Mouse (Mus musculus): ENCODE results near the gene Olfr867.

Olfr867 gene

DNA sequence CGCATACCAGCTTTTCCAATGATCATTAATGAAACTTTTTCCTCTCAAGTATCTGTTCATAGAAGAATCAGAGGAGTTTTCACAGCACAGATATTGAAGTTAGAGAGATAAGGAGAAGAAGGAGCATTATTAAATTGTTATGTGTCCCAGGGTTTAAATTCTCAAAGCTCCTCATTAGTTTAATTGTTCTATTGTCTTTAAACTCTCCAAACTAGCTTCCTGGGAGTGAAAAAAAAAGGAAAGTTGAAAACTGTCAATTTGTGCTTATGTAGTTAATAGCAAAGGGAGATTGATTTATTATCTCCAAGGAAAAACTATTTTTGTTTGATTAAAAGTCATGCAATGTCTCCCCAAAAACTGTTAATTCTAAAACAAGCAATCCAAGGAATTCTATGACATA, at the start of gene Olfr867:
Gene Olfr867, minus strand, starts transcription at position 101 of the 400 bp plus-strand sequence.
- DNase-seq (ENCODE audit: low read depth, low spot score) = no peak

DNA sequence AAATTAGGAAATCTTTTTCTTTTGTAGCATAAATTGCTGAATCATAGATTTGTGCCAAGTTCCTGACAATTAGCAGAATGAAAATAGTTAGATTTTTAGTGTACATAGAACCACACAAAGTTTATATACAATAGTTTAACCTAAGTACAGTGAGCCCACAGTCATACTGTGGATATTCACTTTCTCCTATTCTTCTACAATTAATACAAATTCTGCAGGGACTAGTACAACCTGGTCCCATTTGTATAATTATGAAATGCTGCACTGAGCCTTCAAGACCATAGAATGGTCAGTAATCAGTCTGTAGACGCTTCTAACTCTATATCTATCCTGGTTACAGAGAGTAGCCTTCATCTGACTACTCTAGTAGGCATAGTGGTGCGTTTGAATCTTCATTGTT, 41.0 kb upstream of the Olfr867 start, which contains the start of gene Olfr868:
Gene Olfr868, plus strand, starts transcription at position 301 of the 400 bp plus-strand sequence.
- DNase-seq (ENCODE audit: low read depth, low spot score) = no peak

DNA sequence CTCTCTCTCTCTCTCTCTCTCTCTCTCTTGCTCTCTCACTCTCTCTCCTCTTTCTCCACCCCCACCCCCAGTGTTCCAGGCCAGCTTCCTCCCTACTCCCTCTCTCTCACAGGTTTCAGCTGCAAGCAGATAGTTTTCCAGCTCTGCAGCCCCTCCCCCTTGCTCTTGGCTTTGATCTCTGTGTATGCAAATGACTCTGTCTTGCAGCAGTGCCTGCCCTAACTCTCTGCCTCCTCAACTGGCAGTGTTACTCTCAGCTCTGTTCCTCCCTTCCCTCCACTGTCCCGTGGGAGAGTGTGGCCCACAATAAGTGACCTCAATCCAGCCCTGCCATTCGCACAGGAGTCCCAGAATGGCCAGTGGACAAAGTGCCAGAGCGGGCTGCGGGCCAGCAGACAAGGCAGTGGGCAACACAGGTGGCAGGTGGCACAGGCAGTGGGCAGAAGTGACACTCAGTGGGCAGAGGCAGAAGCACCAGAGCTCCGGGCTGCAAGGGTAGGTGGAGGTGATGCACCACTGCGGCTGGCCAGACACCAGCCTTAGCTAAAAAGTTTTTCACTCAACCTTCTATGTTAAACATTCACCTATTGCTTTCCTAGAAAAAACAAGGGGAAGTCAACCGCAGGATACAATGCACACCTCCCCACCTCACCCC, 16.3 kb upstream of the Olfr867 start:
- no peak for DNase-seq (ENCODE audit: low read depth, low spot score)

DNA sequence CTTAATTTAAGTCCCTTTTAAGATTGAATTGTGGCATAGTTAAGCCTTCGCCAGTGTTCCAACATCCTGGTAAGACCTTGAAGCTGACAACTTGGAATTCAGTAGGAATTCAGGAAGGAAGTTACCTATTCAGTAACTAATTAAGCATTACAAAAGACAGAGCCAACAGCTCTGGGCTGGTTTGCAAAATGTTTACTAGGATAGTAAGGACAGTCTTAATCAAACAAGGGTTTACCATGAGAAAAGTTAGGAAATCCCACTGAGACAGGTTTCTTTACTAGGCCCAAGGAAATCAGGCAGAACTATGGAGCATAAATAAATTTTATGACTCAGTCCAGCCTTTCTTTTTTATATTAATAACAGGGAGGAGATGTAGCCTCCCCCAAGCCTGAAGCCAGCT, 13.9 kb upstream of the Olfr867 start:
- DNase-seq (ENCODE audit: low read depth, low spot score) = no peak

DNA sequence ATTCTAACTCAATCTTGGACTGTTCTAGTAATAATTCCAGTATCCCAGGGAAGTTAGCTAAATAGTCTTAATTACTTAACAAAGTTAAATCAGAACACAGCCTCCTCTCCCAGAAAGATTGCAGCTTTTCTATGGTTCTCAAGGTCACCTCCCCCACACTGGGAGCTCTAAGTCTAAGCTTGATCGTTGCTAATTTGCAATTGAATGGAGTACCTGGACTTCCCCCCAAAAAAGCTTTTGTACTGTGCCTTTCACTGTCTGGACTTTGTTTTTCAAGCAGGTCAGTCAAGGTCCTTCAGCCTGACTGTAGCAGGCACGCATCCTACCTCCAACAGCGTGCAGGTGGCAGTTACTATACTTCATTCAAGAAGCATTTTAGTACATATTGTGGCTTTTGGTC, 12.9 kb upstream of the Olfr867 start:
- no peak for DNase-seq (ENCODE audit: low read depth, low spot score)

DNA sequence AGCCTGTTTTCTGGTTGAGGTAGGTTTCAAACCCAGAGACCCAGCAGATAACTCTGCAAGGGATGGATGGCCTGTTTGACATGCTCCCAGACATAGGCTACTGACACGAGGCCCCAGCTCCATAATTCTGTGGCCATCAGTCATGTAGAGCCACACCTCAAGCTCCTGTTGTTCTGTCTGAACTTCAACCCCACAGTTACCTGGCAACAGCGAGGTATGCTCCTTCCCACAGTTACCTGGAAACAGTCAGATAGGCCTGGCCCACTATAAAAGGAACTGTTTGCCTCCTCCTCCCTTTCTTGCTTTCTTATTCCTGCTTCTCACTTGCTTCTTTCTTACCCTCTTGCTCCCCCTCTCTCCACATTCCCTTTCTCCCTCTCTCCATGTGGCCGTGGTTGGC, 9.4 kb downstream of the Olfr867 start:
- DNase-seq (ENCODE audit: low read depth, low spot score) = no peak

DNA sequence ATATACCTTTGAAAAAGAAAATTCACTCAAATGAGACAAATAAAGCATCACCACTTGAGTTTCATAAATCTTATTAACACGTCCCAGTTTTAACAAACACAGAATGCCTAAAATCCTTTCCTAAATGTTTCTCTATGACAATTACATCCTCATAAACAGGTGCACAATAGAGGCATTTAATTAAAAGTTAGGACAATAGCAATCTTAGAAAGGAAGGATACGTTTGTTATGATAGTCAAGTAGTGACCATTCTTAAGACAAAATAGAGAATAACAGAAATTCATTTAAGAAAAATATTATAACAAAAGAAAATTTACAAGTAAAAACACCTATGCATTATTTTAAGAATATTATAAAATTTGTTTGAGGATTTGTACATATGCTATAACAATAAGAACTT, 29.4 kb downstream of the Olfr867 start, which contains the start of gene Olfr866:
Gene Olfr866, minus strand, starts transcription at position 101 of the 400 bp plus-strand sequence.
- no peak for DNase-seq (ENCODE audit: low read depth, low spot score)
